Mouse (Mus musculus): ENCODE results near the gene Uba52.

The Uba52 gene

GRCm38 (mm10) chr8:70519606-70520005, 9.0 kb upstream of the Uba52 start:
- ChIA-PET CTCF (interaction anchor here in 2 of 4 experiments (0.6 to 1.0 kb wide), 2 partner anchors 166 to 414 kb away, joined by 5 read pairs; partner anchors contain the start of gene Upf1 (in 1 of the 2)), POLR2A (interaction anchor here (0.6 to 33.4 kb wide), 19 partner anchors 5 to 689 kb away, joined by 3 to 844 read pairs (median 5); partner anchors contain the start of genes Fkbp8 (in 3 of the 4), Kxd1 (in 3 of the 4), Rex1bd (in 3 of the 4) and Uba52 (in 3 of the 4))

GRCm38 (mm10) chr8:70519043-70519442, 8.4 kb upstream of the Uba52 start:
- ChIA-PET POLR2A (interaction anchor here (0.6 to 33.4 kb wide), 21 partner anchors 5 to 1117 kb away, joined by 3 to 844 read pairs (median 5); partner anchors contain the start of genes Uba52 (in 4 of the 4), Fkbp8 (in 3 of the 4), Kxd1 (in 3 of the 4) and Ell (in 2 of the 4)), CTCF (interaction anchor here in 1 of 4 experiments (0.6 to 1.4 kb wide), 2 partner anchors 91 to 413 kb away, joined by 4 to 5 read pairs; no protein-coding TSS in a partner anchor)

GRCm38 (mm10) chr8:70517940-70518643, 7.5 kb upstream of the Uba52 start:
- POLR2A ChIA-PET = interaction anchor here (0.6 to 33.4 kb wide), 25 partner anchors 4 to 1116 kb away, joined by 3 to 844 read pairs (median 4); partner anchors contain the start of genes Uba52 (in 4 of the 4), Fkbp8 (in 3 of the 4), Kxd1 (in 3 of the 4) and Rex1bd (in 3 of the 4)

GRCm38 (mm10) chr8:70513441-70513840, 2.8 kb upstream of the Uba52 start:
- CTCF ChIA-PET = interaction anchor here in 1 of 4 experiments (0.6 to 0.7 kb wide), 2 partner anchors 22 to 153 kb away, joined by 3 read pairs; no protein-coding TSS in a partner anchor

More at GRCm38 (mm10) chr8:70517940-70518643, 7.5 kb upstream of the Uba52 start:
- CTCF ChIA-PET = interaction anchor here (0.6 to 1.5 kb wide), 5 partner anchors 9 to 157 kb away, joined by 3 to 5 read pairs (median 4); partner anchors contain the start of genes Fkbp8 (in 1 of the 4) and Kxd1 (in 1 of the 4)

GRCm38 (mm10) chr8:70512253-70512903, 1.8 kb upstream of the Uba52 start:
- CTCF ChIA-PET = no interaction called here
- POLR2A ChIA-PET = interaction anchor here in 3 of 4 experiments (0.6 to 33.4 kb wide), 17 partner anchors 9 to 610 kb away, joined by 3 to 844 read pairs (median 7); partner anchors contain the start of genes Ell (in 2 of the 3), Fkbp8 (in 2 of the 3), Kxd1 (in 2 of the 3) and Klhl26 (in 1 of the 3)

More at GRCm38 (mm10) chr8:70513441-70513840, 2.8 kb upstream of the Uba52 start:
- POLR2A ChIA-PET = interaction anchor here (0.5 to 33.4 kb wide), 9 partner anchors 8 to 264 kb away, joined by 3 to 844 read pairs (median 4); partner anchors contain the start of genes Fkbp8 (in 3 of the 4), Kxd1 (in 3 of the 4) and Ell (in 2 of the 4)

GRCm38 (mm10) chr8:70511770-70512169, 1.2 kb upstream of the Uba52 start:
- CTCF ChIA-PET = interaction anchor here in 2 of 4 experiments (0.7 to 0.9 kb wide), 3 partner anchors 9 to 175 kb away, joined by 3 to 4 read pairs (median 4); partner anchors contain the start of genes Fkbp8 (in 1 of the 2) and Kxd1 (in 1 of the 2)

GRCm38 (mm10) chr8:70511174-70511573, 573 bp upstream of the Uba52 start:
- POLR2A ChIA-PET = interaction anchor here (0.6 to 33.4 kb wide), 66 partner anchors 9 to 609 kb away, joined by 3 to 844 read pairs (median 4); partner anchors contain the start of genes Fkbp8 (in 4 of the 4), Kxd1 (in 4 of the 4), Ell (in 3 of the 4) and Jund (in 2 of the 4)

More at GRCm38 (mm10) chr8:70511770-70512169, 1.2 kb upstream of the Uba52 start:
- POLR2A ChIA-PET = interaction anchor here (0.6 to 33.4 kb wide), 51 partner anchors 8 to 609 kb away, joined by 3 to 844 read pairs (median 4); partner anchors contain the start of genes Fkbp8 (in 4 of the 4), Kxd1 (in 4 of the 4), Ell (in 2 of the 4) and Jund (in 2 of the 4)

GRCm38 (mm10) chr8:70509281-70509952, 1.2 kb downstream of the Uba52 start:
- CTCF ChIA-PET = interaction anchor here in 1 of 4 experiments (1.5 kb wide), 1 partner anchor 348 kb away, joined by 3 read pairs; no protein-coding TSS in a partner anchor

More at GRCm38 (mm10) chr8:70511174-70511573, 573 bp upstream of the Uba52 start:
- CTCF ChIA-PET = interaction anchor here (0.6 to 0.9 kb wide), 6 partner anchors 10 to 178 kb away, joined by 3 to 4 read pairs (median 4); partner anchors contain the start of genes Fkbp8 (in 1 of the 4), Klhl26 (in 1 of the 4) and Kxd1 (in 1 of the 4)

GRCm38 (mm10) chr8:70507027-70507393, 3.6 kb downstream of the Uba52 start:
- POLR2A ChIA-PET = interaction anchor here (0.6 to 33.4 kb wide), 33 partner anchors 9 to 332 kb away, joined by 3 to 844 read pairs (median 7); partner anchors contain the start of genes Fkbp8 (in 4 of the 4), Kxd1 (in 4 of the 4), Ell (in 2 of the 4) and Jund (in 2 of the 4)
- CTCF ChIA-PET = interaction anchor here in 3 of 4 experiments (0.6 to 4.6 kb wide), 8 partner anchors 21 to 256 kb away, joined by 3 to 66 read pairs (median 8); partner anchors contain the start of genes Ell (in 1 of the 3), Fkbp8 (in 1 of the 3) and Kxd1 (in 1 of the 3)

More at GRCm38 (mm10) chr8:70509281-70509952, 1.2 kb downstream of the Uba52 start:
- POLR2A ChIA-PET = interaction anchor here (0.5 to 33.4 kb wide), 45 partner anchors 9 to 570 kb away, joined by 3 to 844 read pairs (median 5); partner anchors contain the start of genes Ell (in 4 of the 4), Fkbp8 (in 3 of the 4), Kxd1 (in 3 of the 4) and Lsm4 (in 2 of the 4)

- ChIA-PET POLR2A (interaction anchor here (0.6 to 33.4 kb wide), 114 partner anchors 8 to 870 kb away, joined by 3 to 844 read pairs (median 4); partner anchors contain the start of genes Fkbp8 (in 4 of the 4), Kxd1 (in 4 of the 4), Ell (in 3 of the 4) and Jund (in 2 of the 4)), CTCF (interaction anchor here (0.6 to 4.6 kb wide), 48 partner anchors 10 to 528 kb away, joined by 3 to 66 read pairs (median 4); partner anchors contain the start of genes Fkbp8 (in 3 of the 4), Kxd1 (in 3 of the 4), Ell (in 1 of the 4) and Klhl26 (in 1 of the 4))
Measured at GRCm38 (mm10) chr8:70506328-70507026, 4.1 kb downstream of the Uba52 start, which contains the start of gene Rex1bd. Rex1bd (minus strand) TSS chr8:70506752.

- POLR2A ChIA-PET = interaction anchor here (0.6 to 33.4 kb wide), 123 partner anchors 7 to 870 kb away, joined by 3 to 844 read pairs (median 4); partner anchors contain the start of genes Fkbp8 (in 4 of the 4), Kxd1 (in 4 of the 4), Ell (in 3 of the 4) and Jund (in 2 of the 4)
Measured at GRCm38 (mm10) chr8:70505698-70506327, 4.8 kb downstream of the Uba52 start.

GRCm38 (mm10) chr8:70504851-70505250, 5.8 kb downstream of the Uba52 start:
- POLR2A ChIA-PET = interaction anchor here (0.6 to 33.4 kb wide), 36 partner anchors 14 to 335 kb away, joined by 3 to 844 read pairs (median 6); partner anchors contain the start of genes Fkbp8 (in 3 of the 4), Kxd1 (in 3 of the 4), Ell (in 2 of the 4) and Jund (in 2 of the 4)
- CTCF ChIA-PET = interaction anchor here (0.5 to 4.6 kb wide), 34 partner anchors 9 to 353 kb away, joined by 3 to 66 read pairs (median 4); partner anchors contain the start of genes Fkbp8 (in 3 of the 4), Kxd1 (in 3 of the 4), Klhl26 (in 2 of the 4) and Upf1 (in 2 of the 4)

More at GRCm38 (mm10) chr8:70505698-70506327, 4.8 kb downstream of the Uba52 start:
- CTCF ChIA-PET = interaction anchor here (0.6 to 4.6 kb wide), 52 partner anchors 9 to 527 kb away, joined by 3 to 66 read pairs (median 4); partner anchors contain the start of genes Fkbp8 (in 3 of the 4), Kxd1 (in 3 of the 4), Klhl26 (in 2 of the 4) and Upf1 (in 2 of the 4)

- CTCF ChIA-PET = interaction anchor here (0.5 to 4.6 kb wide), 28 partner anchors 8 to 353 kb away, joined by 3 to 66 read pairs (median 5); partner anchors contain the start of genes Fkbp8 (in 2 of the 4), Klhl26 (in 2 of the 4), Kxd1 (in 2 of the 4) and Ssbp4 (in 1 of the 4)
- POLR2A ChIA-PET = interaction anchor here in 3 of 4 experiments (0.6 to 33.4 kb wide), 15 partner anchors 13 to 204 kb away, joined by 3 to 844 read pairs (median 7); partner anchors contain the start of genes Ell (in 2 of the 3), Fkbp8 (in 2 of the 3), Klhl26 (in 2 of the 3) and Kxd1 (in 2 of the 3)
Measured at GRCm38 (mm10) chr8:70504291-70504716, 6.3 kb downstream of the Uba52 start.
